Mouse (Mus musculus): Measurements from ENCODE around the gene Rpl13. TPM values are rescaled to one million over a fixed set of nuclear protein-coding genes. Genes with fewer than 3 reads are reported as not detected.
A peak's percentile ranks its signal among the peaks of the same experiment; 100 is the strongest.

Rpl13 gene
- total and polyA plus RNA-seq, 3 experiments: 904 to 4,220 (median 3,523) TPM

- peaks cover 23% of the 10 kb centered on the region for H3K4me1 ChIP-seq (ENCODE audit: insufficient read depth, low read depth, low read length)
- H3K36me3 ChIP-seq (replicated peaks): peaks cover 39% of the 10 kb centered on the region
- H3K4me3 ChIP-seq (ENCODE audit: low read depth, low read length): peak overlapping the region; percentile 90
- DNase-seq (ENCODE audit: low spot score) (no peak), ATAC-seq (ENCODE audit: extremely low read depth, insufficient number of reproducible peaks, low FRiP score, poor library complexity, severe bottlenecking) (no peak)
- H3K27me3 ChIP-seq (ENCODE audit: insufficient read depth, low read length): no peaks in the 10 kb centered on the region
- no peak for TF ChIP-seq GATA1 (IDR thresholded peaks at IDR 0.05; ENCODE audit: borderline replicate concordance, low read length)
- 0 out of 2 replicates have a peak, but pooled peaks have one; percentile 43 for TF ChIP-seq POLR2AphosphoS5 (IDR thresholded peaks at IDR 0.05; ENCODE audit: insufficient replicate concordance, low read depth, low read length)
- no peaks in the 10 kb centered on the region for H3K9me3 ChIP-seq (replicated peaks)
Observed at GRCm38 (mm10) chr8:123104046-123104767, 2.1 kb downstream of the Rpl13 start.

DNA sequence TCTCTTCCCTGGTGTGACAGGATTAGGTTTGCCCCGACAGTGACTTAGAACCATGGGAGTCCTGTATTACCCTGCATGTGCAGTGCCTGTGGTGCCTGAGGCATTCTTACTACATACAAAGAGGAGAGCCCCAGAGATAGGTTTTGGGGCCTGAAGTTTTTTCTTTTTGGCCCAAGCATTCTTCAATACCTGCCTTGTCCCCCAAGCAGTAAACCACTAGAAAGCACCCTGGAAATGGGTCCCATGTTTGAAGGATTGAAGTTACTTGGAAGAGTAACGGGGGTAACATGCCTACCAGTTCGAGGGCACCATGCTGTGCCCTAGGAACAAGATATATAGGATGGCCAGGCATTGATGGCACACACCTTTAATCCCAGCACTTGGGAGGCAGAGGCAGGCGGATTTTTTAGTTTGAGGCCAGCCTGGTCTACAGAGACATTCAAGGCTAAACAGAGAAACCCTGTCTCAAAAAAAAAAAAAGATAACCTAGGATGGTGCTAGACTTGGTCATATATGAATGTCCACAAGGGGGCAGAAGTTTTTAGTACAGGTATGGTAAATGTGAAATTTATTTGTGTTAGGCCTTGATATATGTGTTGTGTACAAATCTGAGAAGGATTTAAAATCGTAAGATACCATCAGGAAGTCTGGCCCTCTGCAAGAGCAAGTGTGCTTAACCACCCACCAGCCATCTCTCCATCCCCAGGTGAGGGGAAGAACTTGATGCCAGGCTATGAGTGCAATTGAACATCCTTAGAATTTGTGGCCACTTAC lies 3.6 kb downstream of the Rpl13 start:
- ATAC-seq (ENCODE audit: extremely low read depth, insufficient number of reproducible peaks, low FRiP score, poor library complexity, severe bottlenecking) (no peak), DNase-seq (ENCODE audit: low spot score) (no peak)
- Histone ChIP-seq H3K9me3 (replicated peaks) (no peaks in the 10 kb centered on the region), H3K4me3 (ENCODE audit: low read depth, low read length) (no peak overlapping the region), H3K27me3 (ENCODE audit: insufficient read depth, low read length) (no peaks in the 10 kb centered on the region), H3K36me3 (replicated peaks) (peaks cover 33% of the 10 kb centered on the region), H3K4me1 (ENCODE audit: insufficient read depth, low read depth, low read length) (peaks cover 25% of the 10 kb centered on the region)
- TF ChIP-seq TAL1 (conservative IDR thresholded peaks at IDR 0.05; ENCODE audit: low read depth, low read length): no peak
- TF ChIP-seq POLR2AphosphoS5 (IDR thresholded peaks at IDR 0.05; ENCODE audit: insufficient replicate concordance, low read depth, low read length): peak; percentile 85; the same call in 1 of the 2 replicates

DNA sequence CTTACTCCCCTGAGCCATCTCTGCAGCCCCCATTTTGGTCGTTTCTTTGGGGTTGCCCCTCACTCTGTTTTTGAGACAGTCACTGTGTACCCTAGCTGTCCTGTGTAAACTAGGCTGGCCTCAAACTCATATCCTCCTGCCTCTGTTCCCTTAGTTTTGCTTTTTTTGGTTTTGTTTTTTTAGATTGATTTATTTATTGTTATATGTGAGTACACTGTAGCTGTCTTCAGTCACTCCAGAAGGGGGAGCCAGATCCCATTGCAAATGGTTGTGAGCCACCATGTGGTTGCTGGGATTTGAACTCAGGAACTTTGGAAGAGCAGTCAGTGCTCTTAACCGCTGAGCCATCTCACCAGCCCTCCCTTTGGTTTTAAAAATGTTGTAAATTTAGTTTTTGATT lies 4.4 kb downstream of the Rpl13 start:
- no peaks in the 10 kb centered on the region for H3K27me3 ChIP-seq (ENCODE audit: insufficient read depth, low read length)
- peaks cover 30% of the 10 kb centered on the region for H3K4me1 ChIP-seq (ENCODE audit: insufficient read depth, low read depth, low read length)
- ATAC-seq (ENCODE audit: extremely low read depth, insufficient number of reproducible peaks, low FRiP score, poor library complexity, severe bottlenecking): no peak
- no peak for DNase-seq (ENCODE audit: low spot score)
- no peak for TF ChIP-seq GATA1 (IDR thresholded peaks at IDR 0.05; ENCODE audit: borderline replicate concordance, low read length)
- no peak overlapping the region for H3K4me3 ChIP-seq (ENCODE audit: low read depth, low read length)
- H3K9me3 ChIP-seq (replicated peaks): no peaks in the 10 kb centered on the region
- H3K36me3 ChIP-seq (replicated peaks): peaks cover 33% of the 10 kb centered on the region

GRCm38 (mm10) chr8:123108010-123108409 lies 5.9 kb downstream of the Rpl13 start:
- H3K4me3 ChIP-seq (ENCODE audit: low read depth, low read length): no peak overlapping the region
- no peaks in the 10 kb centered on the region for H3K9me3 ChIP-seq (replicated peaks)
- H3K27me3 ChIP-seq (ENCODE audit: insufficient read depth, low read length): no peaks in the 10 kb centered on the region
- DNase-seq (ENCODE audit: low spot score) (no peak), ATAC-seq (ENCODE audit: extremely low read depth, insufficient number of reproducible peaks, low FRiP score, poor library complexity, severe bottlenecking) (no peak)
- no peak for TF ChIP-seq TAL1 (conservative IDR thresholded peaks at IDR 0.05; ENCODE audit: low read depth, low read length)
- TF ChIP-seq GATA2 (IDR thresholded peaks at IDR 0.05; ENCODE audit: borderline replicate concordance, low read depth, low read length): no peak
- no peak for TF ChIP-seq POLR2AphosphoS5 (IDR thresholded peaks at IDR 0.05; ENCODE audit: insufficient replicate concordance, low read depth, low read length)
- TF ChIP-seq CTCF (IDR thresholded peaks at IDR 0.05; ENCODE audit: low read depth, low read length): no peak
- no peak for TF ChIP-seq GATA1 (IDR thresholded peaks at IDR 0.05; ENCODE audit: borderline replicate concordance, low read length)
- H3K36me3 ChIP-seq (replicated peaks): peaks cover 27% of the 10 kb centered on the region
- peaks cover 39% of the 10 kb centered on the region for H3K4me1 ChIP-seq (ENCODE audit: insufficient read depth, low read depth, low read length)

DNA sequence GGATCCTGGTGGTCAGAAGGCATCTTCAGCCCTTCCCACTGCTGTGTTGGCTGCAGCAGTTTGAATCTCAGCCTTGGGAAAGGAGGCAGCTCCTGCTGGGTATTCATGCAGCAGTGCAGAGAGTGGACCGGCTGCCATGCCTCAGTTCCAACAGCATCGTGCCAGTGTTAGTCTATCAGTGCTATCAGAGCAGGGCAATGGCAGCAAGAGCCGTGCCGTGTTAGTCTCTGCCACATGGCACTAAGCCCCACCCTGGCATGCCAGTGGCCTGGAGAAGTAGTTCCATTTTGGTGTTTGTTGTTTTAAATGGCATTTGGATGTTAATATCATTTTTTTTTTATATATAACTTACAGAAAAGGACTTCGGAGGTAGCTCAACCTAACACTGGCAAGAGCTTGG lies 6.8 kb downstream of the Rpl13 start:
- Histone ChIP-seq H3K4me3 (ENCODE audit: low read depth, low read length) (no peak overlapping the region), H3K27me3 (ENCODE audit: insufficient read depth, low read length) (no peaks in the 10 kb centered on the region), H3K36me3 (replicated peaks) (peaks cover 17% of the 10 kb centered on the region), H3K9me3 (replicated peaks) (no peaks in the 10 kb centered on the region), H3K4me1 (ENCODE audit: insufficient read depth, low read depth, low read length) (peaks cover 46% of the 10 kb centered on the region)
- no peak for TF ChIP-seq GATA2 (IDR thresholded peaks at IDR 0.05; ENCODE audit: borderline replicate concordance, low read depth, low read length)
- no peak for TF ChIP-seq POLR2AphosphoS5 (IDR thresholded peaks at IDR 0.05; ENCODE audit: insufficient replicate concordance, low read depth, low read length)
- TF ChIP-seq TAL1 (conservative IDR thresholded peaks at IDR 0.05; ENCODE audit: low read depth, low read length): no peak
- no peak for TF ChIP-seq GATA1 (IDR thresholded peaks at IDR 0.05; ENCODE audit: borderline replicate concordance, low read length)
- TF ChIP-seq CTCF (IDR thresholded peaks at IDR 0.05; ENCODE audit: low read depth, low read length): no peak
- ATAC-seq (ENCODE audit: extremely low read depth, insufficient number of reproducible peaks, low FRiP score, poor library complexity, severe bottlenecking): no peak
- no peak for DNase-seq (ENCODE audit: low spot score)

GRCm38 (mm10) chr8:123110649-123111048 lies 8.5 kb downstream of the Rpl13 start:
- Histone ChIP-seq H3K4me1 (ENCODE audit: insufficient read depth, low read depth, low read length) (peaks cover 47% of the 10 kb centered on the region), H3K4me3 (ENCODE audit: low read depth, low read length) (no peak overlapping the region), H3K27me3 (ENCODE audit: insufficient read depth, low read length) (no peaks in the 10 kb centered on the region), H3K36me3 (replicated peaks) (peaks cover under 1% of the 10 kb centered on the region), H3K9me3 (replicated peaks) (no peaks in the 10 kb centered on the region)
- ATAC-seq (ENCODE audit: extremely low read depth, insufficient number of reproducible peaks, low FRiP score, poor library complexity, severe bottlenecking): 0 out of 2 replicates have a peak, but pooled peaks have one; percentile 11
- TF ChIP-seq POLR2AphosphoS5 (IDR thresholded peaks at IDR 0.05; ENCODE audit: insufficient replicate concordance, low read depth, low read length) (no peak), GATA2 (IDR thresholded peaks at IDR 0.05; ENCODE audit: borderline replicate concordance, low read depth, low read length) (no peak), CTCF (IDR thresholded peaks at IDR 0.05; ENCODE audit: low read depth, low read length) (peak; percentile 60), GATA1 (IDR thresholded peaks at IDR 0.05; ENCODE audit: borderline replicate concordance, low read length) (no peak), TAL1 (conservative IDR thresholded peaks at IDR 0.05; ENCODE audit: low read depth, low read length) (no peak)
- peak; percentile 66 for DNase-seq (ENCODE audit: low spot score)

Measured in G1E (cell line).